Mouse (Mus musculus) forebrain, postnatal 0 days (tissue): Measurements from ENCODE around the gene Rap1b. TPM values are rescaled to one million over a fixed set of nuclear protein-coding genes. Genes with fewer than 3 reads are reported as not detected.

Experiments
- ATAC-seq: fragments of 200-750 bp; cut with Nextera tagmentation; 2 replicates; pipeline ENCODE4 v1.8.0; 2017; ENCODE audit warnings: mild to moderate bottlenecking, moderate library complexity
- DNase-seq: peaks from one replicate; pipeline ENCODE4 v3.0.0-alpha.2; 2015
- H3K27ac ChIP-seq: fragments of 300-500 bp; sonication (generic); 2 replicates; pipeline ENCODE4 v1.5.1; 2014; ENCODE audit warnings: low read depth, mild to moderate bottlenecking, antibody characterized with exemption, low read length, moderate library complexity, mixed read lengths
- H3K27me3 ChIP-seq: fragments of 300-500 bp; sonication (generic); 2 replicates; pipeline ENCODE4 v1.6.1; 2014; ENCODE audit warnings: mild to moderate bottlenecking, low read length, mixed read lengths; ENCODE audit not compliant: insufficient read depth
- H3K36me3 ChIP-seq: fragments of 300-500 bp; sonication (generic); 2 replicates; pipeline ENCODE4 v1.6.1; 2014; ENCODE audit warnings: mild to moderate bottlenecking, moderate library complexity; ENCODE audit not compliant: insufficient read depth
- H3K4me1 ChIP-seq: fragments of 300-500 bp; sonication (generic); 2 replicates; pipeline ENCODE4 v1.6.1; 2014; ENCODE audit warnings: antibody characterized with exemption; ENCODE audit not compliant: insufficient read depth
- H3K4me2 ChIP-seq: fragments of 300-500 bp; sonication (generic); 2 replicates; pipeline ENCODE4 v1.6.1; 2014; ENCODE audit warnings: low read depth, mild to moderate bottlenecking, moderate library complexity
- H3K4me3 ChIP-seq: fragments of 300-500 bp; sonication (generic); 2 replicates; pipeline ENCODE4 v1.5.1; 2014; ENCODE audit warnings: low read depth, low read length, mixed read lengths
- H3K9ac ChIP-seq: fragments of 300-500 bp; sonication (generic); 2 replicates; pipeline ENCODE4 v1.6.1; 2014; ENCODE audit warnings: mild to moderate bottlenecking
- H3K9me3 ChIP-seq: fragments of 300-500 bp; sonication (generic); 2 replicates; pipeline ENCODE4 v1.6.1; 2016; ENCODE audit warnings: low read length
- CTCF ChIP-seq: sonication (generic); IDR thresholded peaks from 2 replicates; pipeline ENCODE4 v1.5.1; 2016; ENCODE audit warnings: antibody characterized with exemption, control low read depth, low read depth
- WGBS: fragments of 180-500 bp; shearing (Covaris S2); extraction: QIAGEN DNeasy Blood & Tissue Kit; methylation state at CpG from one replicate; pipeline ENCODE4 v1.1.7; 2014; 5-methylcytosine and 5-hydroxymethylcytosine counted together
- polyA plus RNA-seq: library from polyadenylated mRNA; unstranded; fragments of >200 nt; fragmentation: Nextera tagmentation; extraction: Ambion mirVana; gene quantifications from 2 replicates; pipeline ENCODE4 v1.2.1, GENCODE M21; 2015
- total RNA-seq: library from RNA; depleted of rRNA; stranded (reverse); fragments of >200 nt; gene quantifications from 2 replicates; pipeline ENCODE4 v1.2.3, GENCODE M21; 2014

Gene Rap1b
- total and polyA plus RNA-seq, 2 experiments from 2014 or later: 66.3 to 148 TPM

DNA sequence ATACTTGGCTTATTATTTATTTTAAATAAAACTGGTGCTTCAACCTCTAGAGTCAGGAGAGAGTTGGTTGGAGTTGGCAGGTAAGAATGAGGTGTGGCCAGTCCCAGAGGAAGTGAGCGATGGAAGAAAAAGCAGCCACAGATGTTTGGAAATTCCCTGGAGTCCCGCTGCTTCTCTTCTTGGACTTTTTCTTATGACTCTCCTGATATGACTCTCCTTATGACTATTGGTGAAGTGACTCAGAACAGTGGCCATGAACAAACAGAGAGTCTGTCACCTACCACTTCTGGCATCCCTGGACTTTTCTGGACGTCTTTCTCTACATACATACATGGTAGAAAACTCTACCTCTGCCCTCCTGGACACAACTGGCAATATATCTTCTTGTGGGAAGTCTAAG is 21.5 kb upstream of the Rap1b start:
- WGBS: 90% methylated on average over 3 of the region's 3 CpGs
- Histone ChIP-seq H3K9ac (no peak overlapping the region), H3K4me3 (no peak overlapping the region), H3K36me3 (no peaks in the 10 kb centered on the region), H3K4me2 (no peak overlapping the region), H3K27ac (no peak overlapping the region), H3K27me3 (no peaks in the 10 kb centered on the region), H3K4me1 (no peaks in the 10 kb centered on the region), H3K9me3 (no peaks in the 10 kb centered on the region)
- ATAC-seq (no peak), DNase-seq (no peak)
- no peak for TF ChIP-seq CTCF

GRCm38 (mm10) chr10:117866641-117867040 is 20.8 kb upstream of the Rap1b start:
- DNase-seq (no peak), ATAC-seq (no peak)
- Histone ChIP-seq H3K9ac (no peak overlapping the region), H3K4me3 (no peak overlapping the region), H3K36me3 (no peaks in the 10 kb centered on the region), H3K27me3 (no peaks in the 10 kb centered on the region), H3K4me2 (no peak overlapping the region), H3K27ac (no peak overlapping the region), H3K4me1 (no peaks in the 10 kb centered on the region), H3K9me3 (no peaks in the 10 kb centered on the region)
- no peak for TF ChIP-seq CTCF
- 72% methylated on average over 8 of the region's 8 CpGs for WGBS

- no peaks in the 10 kb centered on the region for H3K36me3 ChIP-seq
- H3K9ac ChIP-seq: no peak overlapping the region
- H3K27ac ChIP-seq: no peak overlapping the region
- no peak overlapping the region for H3K4me3 ChIP-seq
- ATAC-seq (no peak), DNase-seq (no peak)
- no peaks in the 10 kb centered on the region for H3K9me3 ChIP-seq
- no peak overlapping the region for H3K4me2 ChIP-seq
- no peaks in the 10 kb centered on the region for H3K4me1 ChIP-seq
- TF ChIP-seq CTCF: no peak
- WGBS: 67% methylated on average over 6 of the region's 6 CpGs
- no peaks in the 10 kb centered on the region for H3K27me3 ChIP-seq
Measured at GRCm38 (mm10) chr10:117864695-117865094, 18.9 kb upstream of the Rap1b start.

DNA sequence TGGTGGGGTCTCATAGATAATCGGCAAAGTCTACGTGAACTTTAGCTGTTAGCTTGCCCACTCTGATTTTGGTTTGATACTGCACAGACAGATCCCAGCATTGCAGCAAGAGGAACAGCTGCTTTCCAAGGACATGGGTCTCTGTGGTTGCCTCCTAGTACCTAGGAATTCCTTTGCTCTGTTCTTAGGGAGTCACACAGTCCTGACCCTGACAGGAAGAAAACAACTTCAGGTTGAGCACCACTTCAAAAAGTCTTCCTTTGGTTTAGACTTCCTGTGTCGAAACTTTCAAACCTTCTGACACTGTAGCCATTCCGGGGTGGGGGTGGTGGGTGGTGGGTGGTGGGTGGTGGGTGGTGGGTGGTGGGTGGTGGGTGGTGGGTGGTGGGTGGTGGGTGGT is 18.4 kb upstream of the Rap1b start:
- H3K4me3 ChIP-seq: no peak overlapping the region
- H3K27me3 ChIP-seq: no peaks in the 10 kb centered on the region
- no peak overlapping the region for H3K9ac ChIP-seq
- H3K36me3 ChIP-seq: no peaks in the 10 kb centered on the region
- TF ChIP-seq CTCF: no peak
- H3K4me2 ChIP-seq: no peak overlapping the region
- no peaks in the 10 kb centered on the region for H3K9me3 ChIP-seq
- 83% methylated on average over 4 of the region's 4 CpGs for WGBS
- H3K27ac ChIP-seq: no peak overlapping the region
- DNase-seq: no peak
- no peaks in the 10 kb centered on the region for H3K4me1 ChIP-seq
- ATAC-seq: no peak

DNA sequence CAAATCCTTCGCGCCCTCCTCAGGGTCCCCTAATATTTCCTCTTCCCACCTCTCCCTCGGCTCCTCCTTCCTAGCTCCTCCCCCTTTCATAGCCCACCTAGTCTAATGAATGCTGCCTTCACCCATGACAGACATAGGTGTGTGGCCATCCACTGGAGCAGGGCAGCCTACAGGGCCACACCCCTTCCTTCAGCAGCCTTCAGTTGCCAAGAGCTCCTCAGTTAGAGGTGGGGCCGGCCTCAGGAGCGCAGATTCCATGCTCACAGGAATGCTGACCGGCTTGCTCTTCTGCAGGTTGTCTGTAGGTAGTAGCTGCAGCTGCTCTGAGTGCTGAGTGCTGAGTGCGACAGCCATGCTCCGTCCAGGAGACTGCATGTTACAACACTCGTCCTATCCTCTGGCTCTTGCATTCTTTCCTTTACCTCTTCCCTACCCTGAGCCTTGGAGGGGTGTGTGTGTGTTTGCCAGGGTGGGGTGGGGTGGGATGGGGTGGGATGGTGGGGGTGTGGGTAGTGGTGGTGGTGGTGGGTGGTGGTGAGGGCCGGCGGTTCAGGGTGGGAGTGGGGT is 16.3 kb upstream of the Rap1b start:
- no peaks in the 10 kb centered on the region for H3K36me3 ChIP-seq
- no peaks in the 10 kb centered on the region for H3K9me3 ChIP-seq
- no peak for DNase-seq
- 79% methylated on average over 11 of the region's 11 CpGs for WGBS
- H3K4me3 ChIP-seq: no peak overlapping the region
- no peaks in the 10 kb centered on the region for H3K4me1 ChIP-seq
- H3K4me2 ChIP-seq: no peak overlapping the region
- H3K9ac ChIP-seq: no peak overlapping the region
- no peak for TF ChIP-seq CTCF
- no peak for ATAC-seq
- H3K27me3 ChIP-seq: no peaks in the 10 kb centered on the region
- H3K27ac ChIP-seq: no peak overlapping the region

- H3K9me3 ChIP-seq: no peaks in the 10 kb centered on the region
- DNase-seq (no peak), ATAC-seq (no peak)
- TF ChIP-seq CTCF: no peak
- H3K4me1 ChIP-seq: no peaks in the 10 kb centered on the region
- no peak overlapping the region for H3K4me2 ChIP-seq
- H3K27ac ChIP-seq: no peak overlapping the region
- no peak overlapping the region for H3K9ac ChIP-seq
- no peaks in the 10 kb centered on the region for H3K27me3 ChIP-seq
- WGBS: 88% methylated on average over 16 of the region's 16 CpGs
- no peaks in the 10 kb centered on the region for H3K36me3 ChIP-seq
- no peak overlapping the region for H3K4me3 ChIP-seq
Measured at GRCm38 (mm10) chr10:117860958-117861357, 15.1 kb upstream of the Rap1b start.

- ATAC-seq (no peak), DNase-seq (no peak)
- H3K27ac ChIP-seq: no peak overlapping the region
- no peak overlapping the region for H3K9ac ChIP-seq
- H3K4me1 ChIP-seq: no peaks in the 10 kb centered on the region
- H3K9me3 ChIP-seq: no peaks in the 10 kb centered on the region
- TF ChIP-seq CTCF: no peak
- 66% methylated on average over 7 of the region's 7 CpGs for WGBS
- H3K4me2 ChIP-seq: no peak overlapping the region
- H3K4me3 ChIP-seq: no peak overlapping the region
- no peaks in the 10 kb centered on the region for H3K36me3 ChIP-seq
- H3K27me3 ChIP-seq: no peaks in the 10 kb centered on the region
Measured at GRCm38 (mm10) chr10:117860361-117860760, 14.5 kb upstream of the Rap1b start.
